Mouse (Mus musculus) limb, embryonic 10.5 days (tissue): ENCODE results near the gene Hps5. TPM values are rescaled to one million over a fixed set of nuclear protein-coding genes. Genes with fewer than 3 reads are reported as not detected.

ENCODE experiments used
- DNase-seq: peaks from one replicate; pipeline ENCODE4 v3.0.0-alpha.2; 2017; ENCODE audit warnings: low spot score
- H3K27ac ChIP-seq: fragments of 300-500 bp; sonication (generic); 2 replicates; pipeline ENCODE4 v1.5.1; 2016; ENCODE audit warnings: mild to moderate bottlenecking
- H3K27me3 ChIP-seq: fragments of 300-500 bp; sonication (generic); 2 replicates; pipeline ENCODE4 v1.6.1; 2016; ENCODE audit warnings: low read depth, mild to moderate bottlenecking; ENCODE audit not compliant: poor library complexity, severe bottlenecking
- H3K36me3 ChIP-seq: fragments of 300-500 bp; sonication (generic); 2 replicates; pipeline ENCODE4 v1.6.1; 2016; ENCODE audit warnings: mild to moderate bottlenecking, moderate library complexity
- H3K4me1 ChIP-seq: fragments of 300-500 bp; sonication (generic); 2 replicates; pipeline ENCODE4 v1.6.1; 2016
- H3K4me3 ChIP-seq: fragments of 300-500 bp; sonication (generic); 2 replicates; pipeline ENCODE4 v1.5.1; 2016; ENCODE audit warnings: mild to moderate bottlenecking, moderate library complexity
- H3K9me3 ChIP-seq: fragments of 300-500 bp; sonication (generic); replicated peaks from 2 replicates; pipeline ENCODE4 v1.6.1; 2016; ENCODE audit warnings: mild to moderate bottlenecking
- WGBS: fragments of 180-500 bp; shearing (Covaris S2); methylation state at CpG from one replicate; pipeline ENCODE4 v1.1.7; 2016; 5-methylcytosine and 5-hydroxymethylcytosine counted together
- polyA plus RNA-seq: library from polyadenylated mRNA; unstranded; fragments of >200 nt; fragmentation: Nextera tagmentation; extraction: Ambion mirVana; gene quantifications from 2 replicates; pipeline ENCODE4 v1.2.1, GENCODE M21; 2016

Hps5 gene
- polyA plus RNA-seq, 1 experiment from 2014 or later, result 19.5 TPM

GRCm38 (mm10) chr7:46796779-46797178, 915 bp upstream of the Hps5 start:
- Histone ChIP-seq H3K36me3 (peaks cover 37% of the 10 kb centered on the region), H3K4me3 (peak overlapping the region; percentile 83), H3K4me1 (peaks cover 18% of the 10 kb centered on the region), H3K9me3 (no peaks in the 10 kb centered on the region), H3K27me3 (no peaks in the 10 kb centered on the region), H3K27ac (no peak overlapping the region)
- no peak for DNase-seq
- WGBS, result 62% methylated on average over 6 of the region's 6 CpGs

- WGBS, result under 1% methylated on average over 31 of the region's 31 CpGs
- Histone ChIP-seq H3K4me3 (peak overlapping the region; percentile 83), H3K9me3 (no peaks in the 10 kb centered on the region), H3K4me1 (peaks cover 18% of the 10 kb centered on the region), H3K27ac (peak overlapping the region; percentile 100), H3K27me3 (no peaks in the 10 kb centered on the region), H3K36me3 (peaks cover 32% of the 10 kb centered on the region)
- DNase-seq, result no peak
Observed at GRCm38 (mm10) chr7:46796206-46796679, 379 bp upstream of the Hps5 start.

- DNase-seq, result no peak
- Histone ChIP-seq H3K27ac (no peak overlapping the region), H3K4me3 (no peak overlapping the region), H3K27me3 (no peaks in the 10 kb centered on the region), H3K9me3 (no peaks in the 10 kb centered on the region), H3K36me3 (peaks cover 15% of the 10 kb centered on the region), H3K4me1 (peaks cover 18% of the 10 kb centered on the region)
- 90% methylated on average over 4 of the region's 4 CpGs for WGBS
Observed at GRCm38 (mm10) chr7:46793871-46794270, 2.0 kb downstream of the Hps5 start.

- DNase-seq, result no peak
- no peaks in the 10 kb centered on the region for H3K27me3 ChIP-seq
- no peaks in the 10 kb centered on the region for H3K9me3 ChIP-seq
- peaks cover 49% of the 10 kb centered on the region for H3K36me3 ChIP-seq
- H3K27ac ChIP-seq, result no peak overlapping the region
- WGBS, result 88% methylated on average over 5 of the region's 5 CpGs
- no peak overlapping the region for H3K4me3 ChIP-seq
- H3K4me1 ChIP-seq, result no peaks in the 10 kb centered on the region
Observed at GRCm38 (mm10) chr7:46789177-46789849, 6.6 kb downstream of the Hps5 start.

GRCm38 (mm10) chr7:46770706-46771105, 25.2 kb downstream of the Hps5 start:
- H3K27me3 ChIP-seq, result no peaks in the 10 kb centered on the region
- peak; percentile 80 for DNase-seq
- 73% methylated on average over 4 of the region's 4 CpGs for WGBS
- no peak overlapping the region for H3K27ac ChIP-seq
- H3K4me3 ChIP-seq, result no peak overlapping the region
- no peaks in the 10 kb centered on the region for H3K9me3 ChIP-seq
- no peaks in the 10 kb centered on the region for H3K4me1 ChIP-seq
- H3K36me3 ChIP-seq, result peaks cover 92% of the 10 kb centered on the region

- H3K4me1 ChIP-seq, result no peaks in the 10 kb centered on the region
- H3K4me3 ChIP-seq, result no peak overlapping the region
- no peak for DNase-seq
- H3K9me3 ChIP-seq, result no peaks in the 10 kb centered on the region
- 94% methylated on average over 7 of the region's 7 CpGs for WGBS
- no peaks in the 10 kb centered on the region for H3K27me3 ChIP-seq
- peaks cover 91% of the 10 kb centered on the region for H3K36me3 ChIP-seq
- no peak overlapping the region for H3K27ac ChIP-seq
Observed at GRCm38 (mm10) chr7:46768451-46768850, 27.4 kb downstream of the Hps5 start.

GRCm38 (mm10) chr7:46767371-46767770, 28.5 kb downstream of the Hps5 start:
- Histone ChIP-seq H3K27ac (no peak overlapping the region), H3K4me3 (no peak overlapping the region), H3K4me1 (no peaks in the 10 kb centered on the region), H3K27me3 (no peaks in the 10 kb centered on the region), H3K9me3 (no peaks in the 10 kb centered on the region), H3K36me3 (peaks cover 92% of the 10 kb centered on the region)
- DNase-seq, result no peak

GRCm38 (mm10) chr7:46764672-46765071, 31.2 kb downstream of the Hps5 start:
- WGBS, result 93% methylated on average over 8 of the region's 8 CpGs
- Histone ChIP-seq H3K4me1 (no peaks in the 10 kb centered on the region), H3K27me3 (no peaks in the 10 kb centered on the region), H3K9me3 (no peaks in the 10 kb centered on the region), H3K36me3 (peaks cover 97% of the 10 kb centered on the region), H3K4me3 (no peak overlapping the region), H3K27ac (no peak overlapping the region)
- no peak for DNase-seq

GRCm38 (mm10) chr7:46762601-46763000, 33.3 kb downstream of the Hps5 start:
- no peak overlapping the region for H3K27ac ChIP-seq
- H3K4me1 ChIP-seq, result peaks cover 3% of the 10 kb centered on the region
- no peaks in the 10 kb centered on the region for H3K27me3 ChIP-seq
- WGBS, result 94% methylated on average over 5 of the region's 5 CpGs
- no peak overlapping the region for H3K4me3 ChIP-seq
- H3K36me3 ChIP-seq, result peaks cover 85% of the 10 kb centered on the region
- DNase-seq, result no peak
- no peaks in the 10 kb centered on the region for H3K9me3 ChIP-seq

- no peaks in the 10 kb centered on the region for H3K9me3 ChIP-seq
- H3K27ac ChIP-seq, result no peak overlapping the region
- H3K4me1 ChIP-seq, result peaks cover 3% of the 10 kb centered on the region
- no peak for DNase-seq
- 81% methylated on average over 11 of the region's 11 CpGs for WGBS
- peaks cover 72% of the 10 kb centered on the region for H3K36me3 ChIP-seq
- no peaks in the 10 kb centered on the region for H3K27me3 ChIP-seq
- no peak overlapping the region for H3K4me3 ChIP-seq
Observed at GRCm38 (mm10) chr7:46761049-46761795, 34.6 kb downstream of the Hps5 start.

GRCm38 (mm10) chr7:46751490-46751889, 44.4 kb downstream of the Hps5 start, which contains the start of gene Saa2:
Gene Saa2 (plus strand): TSS chr7:46751790.
- 75% methylated on average over 3 of the region's 3 CpGs for WGBS
- H3K36me3 ChIP-seq, result no peaks in the 10 kb centered on the region

GRCm38 (mm10) chr7:46748459-46748858, 47.4 kb downstream of the Hps5 start:
- DNase-seq, result no peak
- no peaks in the 10 kb centered on the region for H3K27me3 ChIP-seq
- peaks cover 26% of the 10 kb centered on the region for H3K4me1 ChIP-seq
- no peaks in the 10 kb centered on the region for H3K9me3 ChIP-seq
- no peak overlapping the region for H3K27ac ChIP-seq
- no peak overlapping the region for H3K4me3 ChIP-seq
- WGBS, result 69% methylated on average over 3 of the region's 3 CpGs
- no peaks in the 10 kb centered on the region for H3K36me3 ChIP-seq

More at GRCm38 (mm10) chr7:46751490-46751889, 44.4 kb downstream of the Hps5 start, which contains the start of gene Saa2:
- no peak for DNase-seq
- H3K27ac ChIP-seq, result no peak within 1 kb of the TSS
- no peak within 1 kb of the TSS for H3K4me3 ChIP-seq
- H3K27me3 ChIP-seq, result no peaks in the 10 kb centered on the region
- peaks cover 17% of the 10 kb centered on the region for H3K4me1 ChIP-seq
- no peaks in the 10 kb centered on the region for H3K9me3 ChIP-seq

- WGBS, result 68% methylated on average over 7 of the region's 7 CpGs
- Histone ChIP-seq H3K4me3 (no peak overlapping the region), H3K27me3 (no peaks in the 10 kb centered on the region), H3K36me3 (no peaks in the 10 kb centered on the region), H3K27ac (no peak overlapping the region), H3K9me3 (no peaks in the 10 kb centered on the region), H3K4me1 (peaks cover 24% of the 10 kb centered on the region)
- DNase-seq, result no peak
Observed at GRCm38 (mm10) chr7:46746381-46746780, 49.5 kb downstream of the Hps5 start.
